Mouse (Mus musculus) macrophage (primary cell): ENCODE data around the gene Crim1. TPM values are rescaled to one million over a fixed set of nuclear protein-coding genes. Genes with fewer than 3 reads are reported as not detected.

ENCODE experiments used
- H3K27ac ChIP-seq: fragments of 350-480 bp; formaldehyde crosslinking; 2 replicates; pipeline ENCODE4 v1.9.0; 2021
- H3K36me3 ChIP-seq: fragments of 350-480 bp; formaldehyde crosslinking; 2 replicates; pipeline ENCODE4 v1.9.0; 2021; ENCODE audit errors: inconsistent target
- H3K4me3 ChIP-seq: fragments of 350-480 bp; formaldehyde crosslinking; 2 replicates; pipeline ENCODE4 v1.9.0; 2021; ENCODE audit errors: inconsistent target
- H3K79me2 ChIP-seq: fragments of 350-480 bp; formaldehyde crosslinking; 2 replicates; pipeline ENCODE4 v1.9.0; 2021; ENCODE audit errors: inconsistent target
- WGBS: methylation state at CpG from one replicate; pipeline ENCODE4 v1.1.7; 2026; ENCODE audit warnings: inconsistent platforms; ENCODE audit not compliant: missing documents; 5-methylcytosine and 5-hydroxymethylcytosine counted together
- polyA plus RNA-seq: library from polyadenylated mRNA; stranded (reverse); fragments of 250-400 nt; gene quantifications from 3 replicates; pipeline ENCODE4 v1.2.4, GENCODE M21; 2018; ENCODE audit warnings: inconsistent platforms

Crim1 gene
- polyA plus RNA-seq, 1 experiment from 2014 or later = 1.9 TPM

DNA sequence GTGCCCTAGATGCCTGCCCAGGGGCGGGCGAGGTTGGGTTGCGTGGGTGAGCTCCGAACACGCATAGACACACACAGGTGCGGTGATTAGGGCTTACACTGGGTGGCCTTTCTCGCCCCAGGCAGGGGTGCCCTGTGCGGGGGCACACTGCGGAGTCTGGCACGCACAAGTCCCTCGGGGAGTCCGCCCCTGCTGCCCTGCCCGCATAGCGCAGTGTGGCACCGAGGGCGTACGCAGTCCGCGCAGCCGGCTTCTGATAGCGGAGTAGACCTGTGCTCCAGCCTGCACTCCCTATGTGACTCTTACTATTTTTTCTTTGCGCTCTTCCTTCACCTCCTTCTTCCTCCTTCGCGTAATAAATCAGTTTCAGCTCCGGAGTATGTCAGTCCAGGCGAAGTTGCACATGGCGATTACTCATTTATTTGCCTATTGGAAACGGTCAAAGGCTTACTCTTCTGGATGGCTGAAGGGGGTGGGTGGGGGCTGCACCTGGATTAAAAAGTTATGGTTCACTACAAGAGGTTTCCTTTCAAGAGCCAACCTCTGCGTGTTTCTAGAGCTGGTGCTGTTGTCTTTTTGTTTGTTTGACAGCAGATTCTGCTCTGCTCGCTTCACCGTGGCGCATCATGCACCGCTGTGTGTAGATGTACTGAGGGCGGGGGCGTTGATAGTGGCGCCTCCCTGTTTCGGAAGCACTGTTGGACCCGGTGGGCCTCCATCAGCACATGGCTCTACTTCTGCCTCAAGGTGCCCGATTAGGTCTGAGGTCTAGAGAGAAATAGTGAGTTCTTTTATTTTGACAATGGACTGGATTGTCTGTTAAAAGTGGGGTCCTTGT, 1.4 kb downstream of the Crim1 start:
- H3K27ac ChIP-seq = no peak overlapping the region
- H3K36me3 ChIP-seq = no peaks in the 10 kb centered on the region
- WGBS = 4% methylated on average over 39 of the region's 39 CpGs

DNA sequence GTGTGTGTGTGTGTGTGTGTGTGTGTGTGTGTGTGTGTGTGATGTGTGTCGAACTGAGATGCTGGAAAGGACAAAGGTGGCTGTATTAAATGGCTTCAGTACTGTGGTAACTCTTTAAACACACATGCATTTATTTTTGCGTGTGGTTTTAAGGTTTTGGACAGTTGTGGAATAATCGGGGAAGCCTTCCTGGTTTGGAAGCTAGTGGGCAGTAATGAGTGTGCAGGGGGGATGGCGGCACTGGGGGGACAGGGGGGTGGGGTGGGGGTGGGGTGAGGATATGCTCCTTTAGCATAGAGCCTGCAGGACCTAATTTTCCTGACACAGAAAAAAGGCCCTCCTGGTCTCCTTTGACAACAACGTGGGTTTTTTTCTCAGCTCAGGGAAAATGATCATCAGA, 2.2 kb downstream of the Crim1 start:
- WGBS = 33% methylated on average over 4 of the region's 5 CpGs
- no peaks in the 10 kb centered on the region for H3K36me3 ChIP-seq
- no peaks in the 10 kb centered on the region for H3K79me2 ChIP-seq
- H3K27ac ChIP-seq = no peak overlapping the region
- H3K4me3 ChIP-seq = no peak overlapping the region

More for the DNA sequence above, 1.4 kb downstream of the Crim1 start:
- Histone ChIP-seq H3K79me2 (no peaks in the 10 kb centered on the region), H3K4me3 (peak overlapping the region; percentile 10; the same call in 1 of the 2 replicates)

DNA sequence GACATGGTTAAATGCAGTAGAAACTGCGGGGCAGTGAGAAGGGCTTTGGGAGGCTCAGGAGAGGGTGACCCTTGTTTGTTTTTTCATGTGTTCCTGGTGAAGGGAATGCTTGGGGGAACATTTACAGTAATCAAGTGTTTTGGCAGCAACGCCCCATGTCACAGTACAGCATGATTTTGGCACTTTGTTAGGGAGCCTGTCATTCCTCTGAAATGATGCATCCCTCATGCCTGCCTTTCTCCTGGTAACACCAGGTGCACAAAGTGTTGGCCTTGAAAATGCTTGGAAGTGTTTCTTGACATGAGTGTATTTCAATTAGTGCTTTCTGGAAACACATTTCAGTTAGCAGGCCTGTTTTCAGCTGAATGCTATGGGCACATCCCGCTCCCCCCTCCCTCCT, 2.7 kb downstream of the Crim1 start:
- H3K79me2 ChIP-seq = no peaks in the 10 kb centered on the region
- WGBS = 84% methylated on average over 3 of the region's 3 CpGs
- H3K27ac ChIP-seq = no peak overlapping the region
- H3K36me3 ChIP-seq = no peaks in the 10 kb centered on the region
- H3K4me3 ChIP-seq = no peak overlapping the region

DNA sequence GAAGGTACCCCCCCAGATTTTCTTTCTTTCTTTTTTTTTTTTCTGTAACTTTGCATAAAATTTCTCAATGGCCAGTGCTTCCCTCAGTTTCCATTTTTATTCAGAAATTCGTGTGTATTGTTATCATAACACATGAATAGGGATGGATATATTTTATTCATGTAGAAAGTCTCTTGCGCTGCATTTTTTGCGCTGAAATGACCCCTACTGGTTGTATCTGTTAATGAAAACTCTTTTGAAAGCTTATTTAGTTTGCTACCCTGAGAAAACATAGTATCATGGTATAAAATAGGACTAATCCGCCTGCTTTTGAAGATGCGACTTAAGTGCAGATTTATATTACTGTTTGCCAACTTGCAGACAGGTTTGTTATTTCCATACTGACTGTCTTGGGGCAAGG, 3.4 kb downstream of the Crim1 start:
- Histone ChIP-seq H3K4me3 (no peak overlapping the region), H3K79me2 (no peaks in the 10 kb centered on the region), H3K36me3 (no peaks in the 10 kb centered on the region), H3K27ac (no peak overlapping the region)
- 39% methylated on average over 5 of the region's 5 CpGs for WGBS

GRCm38 (mm10) chr17:78206421-78206820, 6.4 kb downstream of the Crim1 start:
- H3K36me3 ChIP-seq = no peaks in the 10 kb centered on the region
- WGBS = 74% methylated on average over 2 of the region's 2 CpGs
- H3K4me3 ChIP-seq = no peak overlapping the region

DNA sequence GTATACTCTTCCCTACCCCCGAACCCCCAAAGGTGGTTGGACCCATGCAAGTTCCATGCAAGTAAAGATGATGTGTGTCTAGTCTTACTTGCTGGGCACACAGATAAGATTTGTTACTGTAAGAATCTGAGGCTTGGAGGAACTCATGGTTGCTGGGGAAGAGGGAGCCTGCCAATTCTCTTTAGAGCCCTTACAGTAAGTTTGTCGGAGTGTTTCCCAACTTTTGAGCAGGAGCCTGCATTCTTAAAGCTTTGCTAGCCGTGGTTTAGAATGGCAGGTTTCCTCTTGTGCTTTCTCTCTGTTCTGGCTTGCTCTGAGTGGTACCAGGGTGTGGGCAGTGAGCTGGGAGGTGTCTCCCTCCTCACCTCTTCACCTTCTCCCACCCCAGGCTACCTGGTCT, 7.2 kb downstream of the Crim1 start:
- Histone ChIP-seq H3K27ac (no peak overlapping the region), H3K4me3 (no peak overlapping the region), H3K36me3 (no peaks in the 10 kb centered on the region), H3K79me2 (no peaks in the 10 kb centered on the region)
- WGBS = 63% methylated on average over 3 of the region's 3 CpGs

More at GRCm38 (mm10) chr17:78206421-78206820, 6.4 kb downstream of the Crim1 start:
- no peaks in the 10 kb centered on the region for H3K79me2 ChIP-seq
- H3K27ac ChIP-seq = no peak overlapping the region

DNA sequence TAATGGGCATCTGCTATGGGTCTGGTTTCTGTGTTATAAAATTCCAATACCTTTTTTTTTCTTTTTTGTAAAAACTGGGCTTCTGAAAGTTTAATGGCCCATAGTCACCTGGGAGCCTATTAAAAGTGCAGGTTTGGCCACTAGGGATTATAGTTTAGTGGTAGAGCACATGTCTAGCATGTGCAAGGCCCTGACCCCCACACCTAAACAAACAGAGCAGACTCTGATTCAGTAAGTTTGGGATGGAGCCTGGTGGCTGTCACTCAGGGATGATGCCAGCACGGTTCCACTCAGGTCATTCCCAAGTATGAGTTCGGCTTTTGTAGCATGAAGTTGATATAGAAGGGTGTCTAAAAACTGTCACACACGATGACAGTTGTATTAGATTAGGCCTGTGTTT, 8.8 kb downstream of the Crim1 start:
- no peak overlapping the region for H3K27ac ChIP-seq
- 96% methylated on average over 3 of the region's 3 CpGs for WGBS

GRCm38 (mm10) chr17:78209646-78210045, 9.6 kb downstream of the Crim1 start:
- Histone ChIP-seq H3K36me3 (no peaks in the 10 kb centered on the region), H3K27ac (no peak overlapping the region), H3K79me2 (no peaks in the 10 kb centered on the region), H3K4me3 (no peak overlapping the region)
- WGBS = 95% methylated on average over 2 of the region's 2 CpGs

More for the DNA sequence above, 8.8 kb downstream of the Crim1 start:
- Histone ChIP-seq H3K79me2 (no peaks in the 10 kb centered on the region), H3K4me3 (no peak overlapping the region), H3K36me3 (no peaks in the 10 kb centered on the region)

- Histone ChIP-seq H3K4me3 (no peak overlapping the region), H3K79me2 (no peaks in the 10 kb centered on the region), H3K27ac (no peak overlapping the region), H3K36me3 (no peaks in the 10 kb centered on the region)
- WGBS = 86% methylated on average over 5 of the region's 5 CpGs
Observed at GRCm38 (mm10) chr17:78211881-78212280, 11.8 kb downstream of the Crim1 start.

DNA sequence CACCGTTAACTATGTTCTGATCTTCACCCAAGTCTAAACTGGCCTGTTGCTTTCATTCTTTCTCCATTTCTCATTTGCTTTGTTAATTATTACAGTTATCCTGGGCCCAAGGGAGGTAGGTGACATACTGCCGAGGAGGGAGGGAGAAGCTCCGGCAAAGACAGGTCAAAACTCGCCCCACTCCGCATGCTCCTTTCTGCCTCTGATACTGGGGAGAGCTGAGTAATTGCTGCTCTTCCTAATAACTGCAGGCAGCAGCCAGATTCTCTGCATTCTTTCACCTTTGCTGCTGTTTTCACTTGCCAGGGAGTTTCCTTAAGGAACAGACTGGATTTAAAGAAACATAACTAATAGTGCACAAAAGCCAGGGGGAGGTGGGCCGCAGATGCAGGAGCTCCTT, 13.1 kb downstream of the Crim1 start:
- no peaks in the 10 kb centered on the region for H3K36me3 ChIP-seq
- no peaks in the 10 kb centered on the region for H3K79me2 ChIP-seq
- no peak overlapping the region for H3K27ac ChIP-seq
- WGBS = 93% methylated on average over 6 of the region's 6 CpGs
- no peak overlapping the region for H3K4me3 ChIP-seq

DNA sequence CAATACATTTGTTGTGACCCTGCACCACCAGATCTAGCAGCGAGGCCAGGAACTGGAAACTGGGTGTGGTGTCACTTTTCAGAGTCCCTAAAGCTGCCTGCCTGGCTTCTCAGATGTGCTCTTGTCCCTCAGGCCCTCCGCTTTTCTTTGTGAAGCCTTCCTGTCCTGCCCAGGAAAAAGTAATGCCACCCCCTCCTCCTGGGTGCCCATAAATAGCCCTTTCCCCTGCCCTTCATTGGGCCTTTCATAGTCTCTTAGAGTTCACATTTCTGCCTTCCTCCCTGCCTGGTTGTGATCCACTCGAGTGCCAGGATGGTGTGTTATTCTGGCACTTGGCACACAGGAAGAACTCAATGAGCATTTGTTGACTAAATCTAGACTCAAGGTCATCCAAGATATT, 16.5 kb downstream of the Crim1 start:
- no peaks in the 10 kb centered on the region for H3K36me3 ChIP-seq
- 83% methylated on average over 3 of the region's 3 CpGs for WGBS
- H3K79me2 ChIP-seq = no peaks in the 10 kb centered on the region
- H3K4me3 ChIP-seq = no peak overlapping the region
- no peak overlapping the region for H3K27ac ChIP-seq

DNA sequence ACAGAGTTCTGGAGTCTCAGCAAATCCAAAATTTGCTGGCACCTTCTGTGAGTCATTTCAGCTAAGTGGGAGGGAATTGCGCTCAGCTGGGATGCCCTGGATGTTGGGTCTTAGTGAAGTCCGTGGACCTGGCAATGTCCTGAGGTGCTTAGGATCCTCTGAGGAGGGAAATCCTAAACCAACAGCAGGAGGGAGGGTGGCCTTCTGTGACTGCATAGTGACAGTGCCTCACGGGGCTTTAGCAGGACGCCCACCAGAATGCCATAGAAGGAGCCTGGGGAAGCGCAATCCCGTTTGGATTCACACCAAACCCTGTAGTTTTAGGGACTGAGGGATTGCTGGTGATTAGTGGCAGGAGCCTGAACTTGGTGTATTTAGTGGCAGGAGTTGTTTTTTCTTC, 17.4 kb downstream of the Crim1 start:
- H3K36me3 ChIP-seq = no peaks in the 10 kb centered on the region
- WGBS = 93% methylated on average over 6 of the region's 6 CpGs
- H3K4me3 ChIP-seq = no peak overlapping the region
- no peaks in the 10 kb centered on the region for H3K79me2 ChIP-seq
- H3K27ac ChIP-seq = no peak overlapping the region

DNA sequence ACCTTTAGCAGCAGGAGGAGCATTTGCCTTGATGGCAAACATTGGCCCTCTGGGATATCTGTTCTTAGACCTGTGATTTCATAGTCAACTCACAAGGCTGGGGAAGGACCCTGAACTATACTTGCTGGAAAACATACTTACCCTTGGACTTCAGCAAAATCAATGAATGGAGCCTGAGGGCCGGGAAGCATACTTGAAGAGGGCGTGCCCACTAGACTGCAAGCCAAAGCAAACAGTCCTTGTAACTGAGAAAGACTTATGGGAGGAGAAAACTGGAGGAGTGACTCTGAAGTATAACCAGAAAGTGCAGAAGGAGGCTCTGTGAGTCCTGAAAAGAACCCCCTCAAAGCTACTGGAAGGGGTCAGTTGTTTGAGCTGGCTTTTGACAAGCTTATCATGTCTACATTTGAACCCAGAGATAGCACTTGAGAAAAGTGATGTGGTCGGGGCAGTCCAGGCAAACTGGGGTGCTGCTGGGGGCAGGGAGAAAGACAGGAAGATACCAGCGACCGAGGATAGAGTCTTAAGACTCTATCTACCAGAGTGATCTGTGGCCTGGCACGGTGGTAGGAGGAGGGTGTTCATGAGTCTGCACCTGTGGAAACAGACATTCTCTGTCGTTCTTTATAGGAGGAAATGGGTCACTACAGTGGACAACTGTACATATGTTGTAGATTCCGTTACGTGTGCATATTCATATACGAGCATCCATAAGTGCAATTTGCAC, 18.6 kb downstream of the Crim1 start:
- WGBS = 88% methylated on average over 10 of the region's 10 CpGs
- no peaks in the 10 kb centered on the region for H3K36me3 ChIP-seq

GRCm38 (mm10) chr17:78221007-78221642, 21.1 kb downstream of the Crim1 start:
- WGBS = 94% methylated on average over 8 of the region's 8 CpGs
- Histone ChIP-seq H3K79me2 (no peaks in the 10 kb centered on the region), H3K27ac (no peak overlapping the region), H3K4me3 (no peak overlapping the region), H3K36me3 (no peaks in the 10 kb centered on the region)

More for the DNA sequence above, 18.6 kb downstream of the Crim1 start:
- no peak overlapping the region for H3K27ac ChIP-seq
- no peaks in the 10 kb centered on the region for H3K79me2 ChIP-seq
- H3K4me3 ChIP-seq = no peak overlapping the region

DNA sequence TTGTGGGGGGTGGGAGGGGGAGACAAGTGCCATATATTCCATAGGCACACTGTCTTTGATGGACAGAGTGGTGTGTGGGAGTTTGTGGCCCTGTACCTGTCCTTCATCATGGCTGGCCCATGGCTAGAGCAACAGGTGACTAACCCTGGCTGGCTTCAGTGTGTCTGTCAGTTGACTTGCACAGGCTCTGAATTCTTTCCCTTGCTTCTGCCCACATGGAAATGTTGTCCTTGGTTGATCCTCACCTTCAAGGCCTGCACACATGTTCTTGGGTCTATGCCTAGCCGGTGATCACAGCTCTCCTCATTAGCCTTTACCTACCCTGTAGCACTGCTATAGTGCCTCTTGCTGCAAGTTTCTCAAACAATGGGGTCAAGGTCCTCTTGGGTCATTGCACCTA, 21.8 kb downstream of the Crim1 start:
- 100% methylated on average over 1 of the region's 1 CpGs for WGBS
- no peaks in the 10 kb centered on the region for H3K36me3 ChIP-seq
- H3K79me2 ChIP-seq = no peaks in the 10 kb centered on the region
- no peak overlapping the region for H3K27ac ChIP-seq
- H3K4me3 ChIP-seq = no peak overlapping the region
